Comparison of ENCODE assay signal across 8 mouse cellular contexts in the genomic region with DNA sequence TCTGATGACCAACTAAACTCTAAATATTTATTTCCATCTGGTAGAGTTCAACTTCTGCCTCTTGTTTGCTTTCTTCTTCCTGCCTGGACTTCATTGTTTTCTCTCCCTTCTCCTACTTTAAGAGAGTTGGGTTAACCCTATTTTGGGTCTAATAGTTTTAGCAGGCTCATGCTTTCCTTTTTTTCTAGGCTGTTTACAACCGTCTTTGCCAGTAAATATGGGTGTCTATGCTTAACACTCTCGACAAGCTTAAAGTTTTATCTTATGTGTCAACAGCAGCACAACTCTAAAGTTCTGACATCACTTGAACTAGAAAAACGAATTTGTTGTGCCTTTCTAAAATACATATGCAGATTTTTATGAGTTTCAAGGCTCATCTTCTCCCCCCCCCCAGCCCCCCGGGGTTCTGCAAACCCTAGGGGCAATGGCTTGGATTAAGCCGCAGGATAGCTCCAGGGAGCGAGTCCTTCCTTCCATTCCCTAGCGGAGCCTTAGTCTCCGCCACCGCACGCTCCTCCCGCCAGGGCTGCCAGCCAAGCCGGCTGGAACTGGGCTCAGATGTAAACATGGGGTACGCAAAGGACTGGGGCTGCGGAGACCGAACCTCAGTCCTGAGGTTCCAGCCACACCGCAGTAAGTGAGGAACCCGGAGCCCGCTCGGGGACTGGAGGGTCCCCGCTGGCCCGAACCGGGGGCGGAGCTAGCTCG. TPM values are rescaled to one million over a fixed set of nuclear protein-coding genes. Genes with fewer than 3 reads are reported as not detected.
DNase-seq lines count a peak whose midpoint lies in the region; ATAC-seq and TF ChIP-seq lines count a peak whose summit lies in the region.

No protein-coding gene starts in this region.

- peak; percentile 25 for TF ChIP-seq POLR2A in kidney, adult 2 months (IDR thresholded peaks at IDR 0.05; ENCODE audit: low read depth, low read length)
- no peak; the same call in 1 of the 2 replicates for TF ChIP-seq POLR2A in bone marrow, adult 2 months (IDR thresholded peaks at IDR 0.05; ENCODE audit: borderline replicate concordance, control insufficient read depth, low read depth, low read length)

- intact Hi-C loops in left cerebral cortex, postnatal 4 days (cut with DNase I), result loop anchor here (5.0 kb wide), 1 partner anchor 696 kb away; no protein-coding TSS in a partner anchor

- peak overlapping the region; percentile 64 for H3K4me3 ChIP-seq in kidney, adult 2 months (ENCODE audit: insufficient read depth, low read depth, low read length)
- H3K4me3 ChIP-seq in bone marrow, adult 2 months (replicated peaks; ENCODE audit: control insufficient read depth, low read depth, low read length), result peak overlapping the region; percentile 71
- H3K4me3 ChIP-seq in hindbrain, embryonic 12.5 days, result peak overlapping the region; percentile 99
- peak overlapping the region; percentile 99 for H3K4me3 ChIP-seq in midbrain, embryonic 13.5 days (replicated peaks)

- peaks cover 9% of the 10 kb centered on the region for H3K4me1 ChIP-seq in kidney, adult 2 months (ENCODE audit: control insufficient read depth, insufficient read depth, low read length)
- H3K4me1 ChIP-seq in bone marrow, adult 2 months (ENCODE audit: control insufficient read depth, insufficient read depth, low read length), result no peaks in the 10 kb centered on the region; the same call in 1 of the 2 replicates
- peaks cover 6% of the 10 kb centered on the region for H3K4me1 ChIP-seq in hindbrain, embryonic 12.5 days
- peaks cover 19% of the 10 kb centered on the region for H3K4me1 ChIP-seq in midbrain, embryonic 13.5 days (replicated peaks)

- 0 out of 2 replicates have a peak, but pooled peaks cover 4% of the 10 kb centered on the region for H3K9me3 ChIP-seq in hindbrain, embryonic 12.5 days (replicated peaks)
- H3K9me3 ChIP-seq in midbrain, embryonic 13.5 days, result peaks cover 3% of the 10 kb centered on the region; the same call in 1 of the 2 replicates

- peaks cover 6% of the 10 kb centered on the region for H3K36me3 ChIP-seq in kidney, adult 2 months (ENCODE audit: control insufficient read depth, insufficient read depth, low read length)
- peaks cover 11% of the 10 kb centered on the region for H3K36me3 ChIP-seq in hindbrain, embryonic 12.5 days
- H3K36me3 ChIP-seq in midbrain, embryonic 13.5 days, result no peaks in the 10 kb centered on the region

- peak overlapping the region; percentile 72 for H3K9ac ChIP-seq in hindbrain, embryonic 12.5 days
- H3K9ac ChIP-seq in midbrain, embryonic 13.5 days (replicated peaks), result peak overlapping the region; percentile 61

- WGBS in kidney, adult 2 months, result 2% methylated on average over 24 of the region's 24 CpGs
- under 1% methylated on average over 24 of the region's 24 CpGs for WGBS in bone marrow, adult 2 months
- 4% methylated on average over 24 of the region's 24 CpGs for WGBS in hindbrain, embryonic 12.5 days
- 2% methylated on average over 24 of the region's 24 CpGs for WGBS in midbrain, embryonic 13.5 days

- no peak for ATAC-seq in hindbrain, embryonic 12.5 days (ENCODE audit: low FRiP score)
- peak; percentile 95; the same call in 1 of the 2 replicates for ATAC-seq in midbrain, embryonic 13.5 days

- H3K27ac ChIP-seq in kidney, adult 2 months (ENCODE audit: insufficient read depth, low read depth, low read length), result peak overlapping the region; percentile 79
- H3K27ac ChIP-seq in bone marrow, adult 2 months (ENCODE audit: control insufficient read depth, insufficient read depth, low read depth, low read length, poor library complexity), result peak overlapping the region; percentile 97
- peak overlapping the region; percentile 76 for H3K27ac ChIP-seq in hindbrain, embryonic 12.5 days
- peak overlapping the region; percentile 97 for H3K27ac ChIP-seq in midbrain, embryonic 13.5 days

- 0 out of 2 replicates have a peak, but pooled peaks have one; percentile 6 for TF ChIP-seq CTCF in kidney, adult 2 months (conservative IDR thresholded peaks at IDR 0.05; ENCODE audit: insufficient read depth, insufficient read length, low read depth, low read length)
- no peak for TF ChIP-seq CTCF in bone marrow, adult 2 months (IDR thresholded peaks at IDR 0.05; ENCODE audit: control insufficient read depth, insufficient read depth, low read length)

- H3K27me3 ChIP-seq in kidney, adult 2 months (replicated peaks; ENCODE audit: control insufficient read depth, insufficient read depth, low read length), result no peaks in the 10 kb centered on the region
- H3K27me3 ChIP-seq in hindbrain, embryonic 12.5 days, result no peaks in the 10 kb centered on the region
- H3K27me3 ChIP-seq in midbrain, embryonic 13.5 days, result no peaks in the 10 kb centered on the region

- H3K4me2 ChIP-seq in hindbrain, embryonic 12.5 days (replicated peaks), result peak overlapping the region; percentile 57
- H3K4me2 ChIP-seq in midbrain, embryonic 13.5 days (replicated peaks), result peak overlapping the region; percentile 51

- DNase-seq in kidney, adult 2 months, result no peak
- no peak for DNase-seq in kidney, postnatal 25 days
- DNase-seq in left cerebral cortex, postnatal 4 days, result no peak
- no peak for DNase-seq in Muller cell, postnatal 12 days (ENCODE audit: inconsistent ontology term)
- DNase-seq in spleen, postnatal 10 days (ENCODE audit: low spot score in 2 of 2), result no peak

RNA-seq across cellular contexts. Expression of gene Btg1, which starts 0.7 kb away (rescaled TPM):
- polyA plus RNA-seq in kidney, adult 2 months (2012; rRNA removed), result 16.3 and 35.5 TPM in 2 replicates
- 26.4 and 43.6 TPM in 2 replicates for polyA plus RNA-seq in bone marrow, adult 2 months (2011; ENCODE audit: insufficient read depth, insufficient read length, low replicate concordance, missing spikeins)
- polyA plus RNA-seq in hindbrain, embryonic 12.5 days (2016; fragmentation: Nextera tagmentation; extraction: Ambion mirVana), result 69.1 and 69.6 TPM in 2 replicates
- polyA plus RNA-seq in midbrain, embryonic 13.5 days (2015; fragmentation: Nextera tagmentation; extraction: Ambion mirVana), result 52.9 and 58.2 TPM in 2 replicates
- total RNA-seq in left cerebral cortex, postnatal 4 days (2021), result 10 to 100 TPM; 46.8 to 48.7 TPM
